Mouse (Mus musculus): ENCODE data around the gene Gm13941.

GRCm38 (mm10) chr2:111152836-111153235 lies 47.1 kb upstream of the Gm13941 start, which contains the start of gene Gm15130:
- no peak for TF ChIP-seq CTCF (IDR thresholded peaks at IDR 0.05; ENCODE audit: extremely low read depth, insufficient read depth, low read length)
- no peak for TF ChIP-seq POLR2A (IDR thresholded peaks at IDR 0.05; ENCODE audit: extremely low read depth, insufficient read depth, low read length)
